Mouse (Mus musculus) kidney, adult 2 months (tissue): ENCODE measurements around the gene Stau1.

Experiments used
- CTCF ChIP-seq: fragments of 200-500 bp; conservative IDR thresholded peaks from 2 replicates; pipeline ENCODE4 v1.5.1; 2011; ENCODE audit warnings: low read depth, mild to moderate bottlenecking, control low read depth, low read length, moderate library complexity, mixed read lengths; ENCODE audit not compliant: insufficient read depth, insufficient read length
- POLR2A ChIP-seq: fragments of 200-500 bp; IDR thresholded peaks from one replicate; pipeline ENCODE4 v1.6.1; 2011; ENCODE audit warnings: low read depth, low read length, control low read depth

DNA sequence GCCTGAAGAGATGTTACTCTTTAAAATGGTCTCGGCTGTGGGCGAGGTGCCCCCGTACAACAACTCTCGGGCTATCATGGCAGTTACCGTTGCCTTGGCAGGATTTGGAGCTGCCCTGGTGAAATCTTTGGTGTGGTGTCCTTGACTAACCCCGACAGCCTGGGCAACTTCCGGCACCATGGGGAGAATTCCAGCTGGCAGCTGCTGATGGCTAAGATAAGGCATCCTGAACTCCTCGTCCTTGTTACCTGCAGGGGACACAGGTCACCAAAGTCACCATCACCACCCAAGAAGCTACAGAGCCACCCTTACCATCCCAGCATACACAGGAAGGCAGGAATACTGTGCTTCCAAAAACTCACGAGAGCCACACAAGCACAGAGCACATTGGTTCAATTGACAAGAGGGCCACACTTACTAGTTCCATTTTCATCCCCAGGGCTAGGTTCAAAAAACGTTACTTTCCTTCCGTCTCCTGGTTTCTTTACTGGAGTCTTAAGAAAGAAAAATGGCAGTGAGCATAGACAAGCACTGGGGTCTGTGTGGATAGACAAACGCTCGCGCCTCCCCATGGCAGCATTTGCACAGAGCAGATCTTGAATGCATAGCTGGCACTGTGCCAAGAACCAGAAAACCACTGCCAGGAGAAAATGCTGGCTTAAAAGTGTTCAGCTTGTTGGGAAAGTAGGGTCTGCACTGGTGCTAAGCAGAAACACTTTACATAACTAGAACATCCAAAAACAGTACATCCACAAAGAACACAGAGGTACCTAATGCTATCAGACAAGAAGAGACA is 45.0 kb downstream of the Stau1 start:
- TF ChIP-seq CTCF (no peak), POLR2A (no peak)
